Mouse (Mus musculus): ENCODE results near the gene Casr. TPM values are rescaled to one million over a fixed set of nuclear protein-coding genes. Genes with fewer than 3 reads are reported as not detected.

Casr gene
- polyA plus RNA-seq, 1 experiment from 2014 or later: 0.09 TPM

DNA sequence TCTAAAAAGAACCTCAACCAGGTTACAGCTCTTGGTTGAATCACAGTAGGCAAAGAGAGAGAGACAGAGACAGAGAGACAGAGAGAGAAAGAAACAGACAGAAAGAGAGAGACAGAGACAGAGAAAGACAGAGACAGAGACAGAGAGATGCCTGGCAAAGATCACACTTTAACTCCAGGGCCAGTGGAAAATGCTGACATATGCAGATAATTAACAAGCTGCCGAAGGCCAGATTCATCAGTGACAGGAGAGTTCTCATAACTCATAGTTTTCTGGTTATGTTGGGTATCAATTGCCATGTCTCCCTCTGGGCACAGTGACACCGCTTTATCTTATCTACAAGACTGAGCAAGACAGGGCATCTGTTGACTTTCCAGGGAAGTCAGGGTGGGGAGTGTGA, 94.0 kb downstream of the Casr start:
- no peaks in the 10 kb centered on the region for H3K9me3 ChIP-seq
- no peak overlapping the region for H3K27ac ChIP-seq
- 71% methylated on average over 2 of the region's 2 CpGs for WGBS
- no peak overlapping the region for H3K4me3 ChIP-seq (replicated peaks)
- H3K4me1 ChIP-seq: no peaks in the 10 kb centered on the region
- no peaks in the 10 kb centered on the region for H3K36me3 ChIP-seq
- H3K9ac ChIP-seq: no peak overlapping the region
- no peaks in the 10 kb centered on the region for H3K27me3 ChIP-seq (replicated peaks)
- no peak for ATAC-seq (ENCODE audit: insufficient read depth, low FRiP score, low read depth)
- no peak overlapping the region for H3K4me2 ChIP-seq

- 80% methylated on average over 3 of the region's 3 CpGs for WGBS
Measured at GRCm38 (mm10) chr16:36465436-36465835, 96.5 kb downstream of the Casr start.

GRCm38 (mm10) chr16:36464076-36464475, 97.9 kb downstream of the Casr start:
- H3K4me2 ChIP-seq: no peak overlapping the region
- no peaks in the 10 kb centered on the region for H3K4me1 ChIP-seq
- no peaks in the 10 kb centered on the region for H3K9me3 ChIP-seq
- no peaks in the 10 kb centered on the region for H3K36me3 ChIP-seq
- H3K4me3 ChIP-seq (replicated peaks): no peak overlapping the region
- H3K27me3 ChIP-seq (replicated peaks): no peaks in the 10 kb centered on the region
- WGBS: 61% methylated on average over 4 of the region's 4 CpGs
- ATAC-seq (ENCODE audit: insufficient read depth, low FRiP score, low read depth): no peak
- H3K9ac ChIP-seq: no peak overlapping the region
- H3K27ac ChIP-seq: no peak overlapping the region

More at GRCm38 (mm10) chr16:36465436-36465835, 96.5 kb downstream of the Casr start:
- ATAC-seq (ENCODE audit: insufficient read depth, low FRiP score, low read depth): no peak
- no peak overlapping the region for H3K9ac ChIP-seq
- no peaks in the 10 kb centered on the region for H3K27me3 ChIP-seq (replicated peaks)
- no peaks in the 10 kb centered on the region for H3K36me3 ChIP-seq
- no peak overlapping the region for H3K4me2 ChIP-seq
- no peak overlapping the region for H3K4me3 ChIP-seq (replicated peaks)
- no peaks in the 10 kb centered on the region for H3K4me1 ChIP-seq
- H3K9me3 ChIP-seq: no peaks in the 10 kb centered on the region
- no peak overlapping the region for H3K27ac ChIP-seq

GRCm38 (mm10) chr16:36460426-36460825, 101.5 kb downstream of the Casr start:
- Histone ChIP-seq H3K36me3 (no peaks in the 10 kb centered on the region), H3K9ac (no peak overlapping the region), H3K27me3 (replicated peaks) (no peaks in the 10 kb centered on the region), H3K4me2 (no peak overlapping the region), H3K4me3 (replicated peaks) (no peak overlapping the region), H3K27ac (no peak overlapping the region), H3K9me3 (no peaks in the 10 kb centered on the region), H3K4me1 (no peaks in the 10 kb centered on the region)
- 52% methylated on average over 2 of the region's 2 CpGs for WGBS
- no peak for ATAC-seq (ENCODE audit: insufficient read depth, low FRiP score, low read depth)

DNA sequence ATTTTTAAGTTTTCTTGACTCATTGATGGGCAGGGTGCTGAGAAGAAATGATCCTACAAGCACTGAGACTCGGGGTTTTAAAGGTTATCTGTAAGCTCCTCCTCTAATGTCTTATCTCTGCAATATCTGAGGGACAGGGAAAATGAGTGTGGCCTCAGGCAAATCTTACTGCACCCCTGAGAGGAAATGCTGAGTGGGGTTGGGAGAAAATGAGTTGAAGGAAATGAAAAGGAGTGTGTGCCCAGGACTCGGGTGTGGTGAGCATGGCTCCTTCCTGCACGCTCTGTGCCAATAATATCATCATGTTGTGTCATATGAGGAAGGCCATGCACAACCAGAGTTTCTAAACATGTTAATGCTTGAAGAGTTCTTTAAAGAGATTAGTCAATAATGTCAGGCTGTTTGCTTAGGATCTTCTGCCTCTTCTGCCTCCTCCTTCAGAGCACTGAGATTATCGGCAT, 106.6 kb downstream of the Casr start, which contains the start of gene Stfa3:
Gene Stfa3 (minus strand): TSS at position 51 of the 461 bp plus-strand sequence.
- H3K4me3 ChIP-seq (replicated peaks): no peak within 1 kb of the TSS
- H3K9ac ChIP-seq: no peak within 1 kb of the TSS
- peak within 1 kb of the TSS; percentile 21; the same call in 1 of the 2 replicates for H3K27ac ChIP-seq
- no peaks in the 10 kb centered on the region for H3K9me3 ChIP-seq
- H3K27me3 ChIP-seq (replicated peaks): no peaks in the 10 kb centered on the region
- no peaks in the 10 kb centered on the region for H3K4me1 ChIP-seq
- H3K4me2 ChIP-seq: no peak within 1 kb of the TSS
- no peaks in the 10 kb centered on the region for H3K36me3 ChIP-seq
- 62% methylated on average over 4 of the region's 4 CpGs for WGBS
- ATAC-seq (ENCODE audit: insufficient read depth, low FRiP score, low read depth): no peak

Other genes starting within 250 kb of the Casr start
- 0.78 and 0.81 TPM in 2 replicates for gene BC117090, start 227.8 kb downstream of the Casr start, polyA plus RNA-seq (2015; fragmentation: Nextera tagmentation; extraction: Ambion mirVana)
- 56.2 and 74.4 TPM in 2 replicates for gene BC100530, start 194.4 kb downstream of the Casr start, polyA plus RNA-seq (2015; fragmentation: Nextera tagmentation; extraction: Ambion mirVana)
- gene Stfa2, start 153.7 kb downstream of the Casr start, polyA plus RNA-seq (2015; fragmentation: Nextera tagmentation; extraction: Ambion mirVana): 9.3 and 13.6 TPM in 2 replicates
- 17.2 and 23.5 TPM in 2 replicates for gene Stfa3, start 106.7 kb downstream of the Casr start, polyA plus RNA-seq (2015; fragmentation: Nextera tagmentation; extraction: Ambion mirVana)
- 2.5 and 3.0 TPM in 2 replicates for gene Cd86, start 103.9 kb upstream of the Casr start, polyA plus RNA-seq (2015; fragmentation: Nextera tagmentation; extraction: Ambion mirVana)
- gene Ildr1, start 131.8 kb upstream of the Casr start, polyA plus RNA-seq (2015; fragmentation: Nextera tagmentation; extraction: Ambion mirVana): 7.5 and 7.8 TPM in 2 replicates
- gene Slc15a2, start 222.8 kb upstream of the Casr start, polyA plus RNA-seq (2015; fragmentation: Nextera tagmentation; extraction: Ambion mirVana): 3.4 and 3.6 TPM in 2 replicates